Mouse (Mus musculus): Measurements from ENCODE around the gene Mob3a. TPM values are rescaled to one million over a fixed set of nuclear protein-coding genes. Genes with fewer than 3 reads are reported as not detected.
A peak's percentile ranks its signal among the peaks of the same experiment; 100 is the strongest.

The Mob3a gene
- polyA plus RNA-seq, 1 experiment from 2014 or later: 27.4 TPM

GRCm38 (mm10) chr10:80703643-80704042 is 1.9 kb upstream of the Mob3a start:
- peaks cover 12% of the 10 kb centered on the region for H3K36me3 ChIP-seq (ENCODE audit: control insufficient read depth, insufficient read depth)
- WGBS (ENCODE audit: insufficient replicate concordance): 82% methylated on average over 5 of the region's 5 CpGs
- no peaks in the 10 kb centered on the region for H3K9me3 ChIP-seq (replicated peaks; ENCODE audit: control insufficient read depth, low read length)
- peak overlapping the region; percentile 98; the same call in 1 of the 2 replicates for H3K27ac ChIP-seq (ENCODE audit: low read length)
- peak overlapping the region; percentile 72 for H3K4me3 ChIP-seq (ENCODE audit: low read depth, low read length)
- no peak for ATAC-seq (ENCODE audit: low read depth)
- H3K4me2 ChIP-seq (ENCODE audit: low read depth, low read length): peak overlapping the region; percentile 99
- H3K4me1 ChIP-seq (ENCODE audit: control insufficient read depth, low read depth, low read length): peaks cover 48% of the 10 kb centered on the region
- no peaks in the 10 kb centered on the region for H3K27me3 ChIP-seq (ENCODE audit: control insufficient read depth, insufficient read depth, low read depth, low read length)
- peak overlapping the region; percentile 74 for H3K9ac ChIP-seq (ENCODE audit: low read depth, low read length)

DNA sequence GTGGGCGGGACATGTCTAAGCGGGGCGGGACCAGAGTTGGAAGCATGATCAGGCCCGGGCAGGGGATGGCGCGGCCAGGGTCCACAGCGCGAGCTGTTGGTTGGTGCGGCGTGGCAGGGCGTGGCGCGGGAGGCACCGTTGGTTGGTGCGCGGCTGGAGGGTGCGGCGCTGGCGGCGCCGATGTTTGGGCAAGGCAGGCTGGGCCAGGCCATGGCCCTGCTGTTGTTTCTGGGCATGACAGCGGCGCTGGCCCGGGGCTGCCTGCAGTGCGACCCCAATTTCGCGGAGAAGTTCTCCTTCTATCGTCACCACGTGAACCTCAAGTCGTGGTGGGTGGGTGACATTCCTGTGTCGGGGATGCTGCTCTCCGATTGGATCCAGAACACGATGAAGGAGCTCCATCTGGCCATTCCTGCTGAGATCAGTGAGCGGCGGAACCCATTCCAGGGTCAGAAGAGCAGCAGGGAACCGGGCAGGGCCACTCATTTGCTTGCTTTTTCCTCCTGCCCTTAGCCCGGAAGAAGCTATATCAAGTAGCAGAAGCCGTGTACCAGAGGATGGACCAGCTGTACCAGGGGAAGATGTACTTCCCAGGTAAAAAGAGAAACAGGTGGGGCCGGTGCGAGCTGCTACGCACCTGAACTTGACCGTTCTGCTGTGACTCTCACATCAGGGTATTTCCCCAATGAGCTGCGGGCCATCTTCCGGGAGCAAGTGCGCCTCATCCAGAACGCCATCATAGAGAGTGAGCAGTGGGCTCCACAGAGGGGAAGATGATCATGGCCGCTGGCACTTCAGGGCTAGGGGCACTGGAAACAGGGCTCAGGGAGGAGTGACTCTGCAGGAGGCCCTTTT is 986 bp upstream of the Mob3a start:
- WGBS (ENCODE audit: insufficient replicate concordance): 2% methylated on average over 47 of the region's 47 CpGs
- H3K9ac ChIP-seq (ENCODE audit: low read depth, low read length): peak overlapping the region; percentile 74
- peaks cover 3% of the 10 kb centered on the region for H3K36me3 ChIP-seq (ENCODE audit: control insufficient read depth, insufficient read depth)
- ATAC-seq (ENCODE audit: low read depth): peak; percentile 80
- H3K9me3 ChIP-seq (replicated peaks; ENCODE audit: control insufficient read depth, low read length): no peaks in the 10 kb centered on the region
- no peaks in the 10 kb centered on the region for H3K27me3 ChIP-seq (ENCODE audit: control insufficient read depth, insufficient read depth, low read depth, low read length)
- peak overlapping the region; percentile 72 for H3K4me3 ChIP-seq (ENCODE audit: low read depth, low read length)
- H3K4me1 ChIP-seq (ENCODE audit: control insufficient read depth, low read depth, low read length): peaks cover 57% of the 10 kb centered on the region
- H3K27ac ChIP-seq (ENCODE audit: low read length): peak overlapping the region; percentile 98
- peak overlapping the region; percentile 99 for H3K4me2 ChIP-seq (ENCODE audit: low read depth, low read length)

DNA sequence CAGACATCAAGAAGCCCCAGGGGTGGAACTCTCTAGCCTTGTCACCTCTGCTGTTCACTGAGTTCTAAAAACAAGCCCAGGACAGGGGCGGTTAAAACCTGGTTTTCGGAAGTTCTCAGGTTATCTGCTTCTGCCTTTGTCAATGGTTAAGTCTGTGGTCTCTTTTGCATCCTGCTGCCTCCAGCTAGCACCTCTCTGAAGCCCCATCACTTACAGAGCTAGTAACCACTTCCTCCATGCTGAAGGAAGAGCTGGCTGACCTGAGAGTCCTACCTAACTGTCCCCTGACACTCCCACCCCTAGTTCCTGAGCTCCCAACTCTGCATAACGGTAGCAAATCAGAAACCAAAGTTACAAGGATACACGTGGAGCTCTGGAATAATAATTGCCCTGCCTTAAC is 1.0 kb downstream of the Mob3a start:
- Histone ChIP-seq H3K4me1 (ENCODE audit: control insufficient read depth, low read depth, low read length) (peaks cover 77% of the 10 kb centered on the region), H3K27me3 (ENCODE audit: control insufficient read depth, insufficient read depth, low read depth, low read length) (no peaks in the 10 kb centered on the region), H3K9ac (ENCODE audit: low read depth, low read length) (peak overlapping the region; percentile 64), H3K27ac (ENCODE audit: low read length) (peak overlapping the region; percentile 98), H3K4me2 (ENCODE audit: low read depth, low read length) (peak overlapping the region; percentile 99), H3K36me3 (ENCODE audit: control insufficient read depth, insufficient read depth) (no peaks in the 10 kb centered on the region), H3K4me3 (ENCODE audit: low read depth, low read length) (peak overlapping the region; percentile 72), H3K9me3 (replicated peaks; ENCODE audit: control insufficient read depth, low read length) (no peaks in the 10 kb centered on the region)
- 4% methylated on average over 4 of the region's 4 CpGs for WGBS (ENCODE audit: insufficient replicate concordance)
- no peak for ATAC-seq (ENCODE audit: low read depth)

DNA sequence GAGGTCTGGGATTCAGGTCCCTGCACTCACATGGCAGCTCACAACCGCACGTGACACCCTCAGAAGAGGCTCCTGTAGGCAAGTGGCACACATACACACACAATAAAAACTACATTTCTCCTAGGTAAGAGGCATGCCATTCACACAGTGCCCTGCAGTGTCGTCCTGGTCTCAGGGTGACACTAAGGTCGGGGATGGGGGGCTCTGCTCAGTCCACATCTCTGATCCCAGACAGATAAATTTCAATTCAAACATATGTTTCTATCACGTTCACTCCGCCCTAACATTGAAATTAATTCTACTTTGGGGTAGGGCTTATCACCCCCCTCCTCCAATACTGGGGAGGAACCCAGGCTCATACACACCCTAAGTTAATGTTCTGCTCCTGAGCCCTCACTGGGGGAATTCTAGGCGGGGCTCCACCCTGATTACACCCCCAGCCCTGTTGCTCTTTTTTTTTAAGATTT is 1.7 kb downstream of the Mob3a start:
- Histone ChIP-seq H3K4me1 (ENCODE audit: control insufficient read depth, low read depth, low read length) (peaks cover 81% of the 10 kb centered on the region), H3K9ac (ENCODE audit: low read depth, low read length) (peak overlapping the region; percentile 3; the same call in 1 of the 2 replicates), H3K4me2 (ENCODE audit: low read depth, low read length) (peak overlapping the region; percentile 99), H3K9me3 (replicated peaks; ENCODE audit: control insufficient read depth, low read length) (no peaks in the 10 kb centered on the region), H3K36me3 (ENCODE audit: control insufficient read depth, insufficient read depth) (no peaks in the 10 kb centered on the region), H3K27me3 (ENCODE audit: control insufficient read depth, insufficient read depth, low read depth, low read length) (no peaks in the 10 kb centered on the region), H3K27ac (ENCODE audit: low read length) (peak overlapping the region; percentile 98), H3K4me3 (ENCODE audit: low read depth, low read length) (peak overlapping the region; percentile 72)
- no peak for ATAC-seq (ENCODE audit: low read depth)
- 39% methylated on average over 7 of the region's 7 CpGs for WGBS (ENCODE audit: insufficient replicate concordance)

DNA sequence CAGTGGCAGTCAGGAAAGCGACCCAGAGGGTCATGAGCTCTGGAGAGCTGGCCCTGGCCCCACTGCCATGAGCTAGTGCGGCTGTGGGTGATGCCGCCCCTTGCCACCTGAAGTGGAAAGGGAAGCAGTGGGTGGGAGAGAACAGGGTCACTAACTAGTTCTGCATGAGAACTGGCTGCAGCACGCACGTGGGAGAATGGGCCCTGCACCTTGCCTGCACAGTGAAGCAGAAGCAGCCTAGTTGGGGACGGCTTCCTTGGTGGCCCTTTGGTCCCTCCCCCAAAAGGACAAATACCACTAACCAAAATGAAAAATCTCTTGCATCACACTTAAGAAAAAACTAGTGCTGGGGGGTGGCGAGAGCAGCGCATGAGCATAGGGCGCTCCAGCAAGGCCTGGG is 3.2 kb downstream of the Mob3a start:
- Histone ChIP-seq H3K4me2 (ENCODE audit: low read depth, low read length) (peak overlapping the region; percentile 71), H3K27ac (ENCODE audit: low read length) (peak overlapping the region; percentile 91), H3K9ac (ENCODE audit: low read depth, low read length) (peak overlapping the region; percentile 60)

DNA sequence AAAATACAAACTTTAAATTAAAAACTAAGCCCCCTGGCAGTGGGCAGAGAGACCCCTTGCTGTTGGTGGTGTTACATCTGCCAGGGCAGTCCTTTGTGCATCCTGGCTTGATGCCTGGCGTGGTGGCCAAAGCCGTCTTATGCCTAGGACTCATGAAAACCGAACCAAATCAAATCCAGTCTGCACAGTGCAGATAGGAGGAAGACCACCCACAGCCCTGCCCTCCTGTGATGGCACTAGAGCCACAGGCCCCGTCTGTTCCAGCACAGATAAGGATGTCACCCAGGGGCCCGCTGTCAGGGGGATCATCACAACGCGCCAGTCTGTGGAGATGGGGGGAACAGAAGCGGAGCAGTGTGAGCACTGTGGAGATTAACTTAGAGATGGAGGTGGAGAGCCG is 4.0 kb downstream of the Mob3a start:
- no peaks in the 10 kb centered on the region for H3K9me3 ChIP-seq (replicated peaks; ENCODE audit: control insufficient read depth, low read length)
- H3K9ac ChIP-seq (ENCODE audit: low read depth, low read length): peak overlapping the region; percentile 60
- peak overlapping the region; percentile 71 for H3K4me2 ChIP-seq (ENCODE audit: low read depth, low read length)
- no peaks in the 10 kb centered on the region for H3K36me3 ChIP-seq (ENCODE audit: control insufficient read depth, insufficient read depth)
- peaks cover 89% of the 10 kb centered on the region for H3K4me1 ChIP-seq (ENCODE audit: control insufficient read depth, low read depth, low read length)
- ATAC-seq (ENCODE audit: low read depth): peak; percentile 58
- H3K27me3 ChIP-seq (ENCODE audit: control insufficient read depth, insufficient read depth, low read depth, low read length): no peaks in the 10 kb centered on the region
- peak overlapping the region; percentile 91 for H3K27ac ChIP-seq (ENCODE audit: low read length)
- peak overlapping the region; percentile 41 for H3K4me3 ChIP-seq (ENCODE audit: low read depth, low read length)
- WGBS (ENCODE audit: insufficient replicate concordance): 19% methylated on average over 9 of the region's 9 CpGs

More for the DNA sequence above, 3.2 kb downstream of the Mob3a start:
- Histone ChIP-seq H3K4me1 (ENCODE audit: control insufficient read depth, low read depth, low read length) (peaks cover 89% of the 10 kb centered on the region), H3K9me3 (replicated peaks; ENCODE audit: control insufficient read depth, low read length) (no peaks in the 10 kb centered on the region), H3K4me3 (ENCODE audit: low read depth, low read length) (peak overlapping the region; percentile 41), H3K36me3 (ENCODE audit: control insufficient read depth, insufficient read depth) (no peaks in the 10 kb centered on the region), H3K27me3 (ENCODE audit: control insufficient read depth, insufficient read depth, low read depth, low read length) (no peaks in the 10 kb centered on the region)
- 53% methylated on average over 9 of the region's 9 CpGs for whole genome bisulfite sequencing (ENCODE audit: insufficient replicate concordance)
- no peak for ATAC-seq (ENCODE audit: low read depth)

DNA sequence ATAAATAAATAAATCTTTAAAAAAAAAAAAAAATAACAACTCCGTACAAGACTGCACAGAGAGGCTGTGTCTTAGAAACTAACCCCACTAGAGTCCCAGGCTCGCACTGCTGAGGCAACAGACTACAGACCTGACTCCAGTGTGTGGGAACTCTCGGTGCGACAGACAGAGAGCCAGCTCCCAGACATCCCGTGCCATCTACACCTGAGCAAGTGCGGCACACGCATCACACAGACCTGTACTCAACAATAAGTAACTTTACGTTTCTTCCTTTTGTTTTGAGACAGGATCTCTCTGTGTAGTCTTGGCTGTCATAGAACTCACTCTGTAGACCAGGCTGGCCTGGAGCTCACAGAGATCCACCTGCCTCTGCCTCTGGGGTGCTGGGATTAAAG is 4.4 kb downstream of the Mob3a start:
- H3K4me3 ChIP-seq (ENCODE audit: low read depth, low read length): peak overlapping the region; percentile 41
- H3K27me3 ChIP-seq (ENCODE audit: control insufficient read depth, insufficient read depth, low read depth, low read length): no peaks in the 10 kb centered on the region
- H3K9me3 ChIP-seq (replicated peaks; ENCODE audit: control insufficient read depth, low read length): no peaks in the 10 kb centered on the region
- no peak for ATAC-seq (ENCODE audit: low read depth)
- peak overlapping the region; percentile 71 for H3K4me2 ChIP-seq (ENCODE audit: low read depth, low read length)
- H3K4me1 ChIP-seq (ENCODE audit: control insufficient read depth, low read depth, low read length): peaks cover 91% of the 10 kb centered on the region
- 0 out of 2 replicates have a peak overlapping the region, but pooled peaks have one; percentile 19 for H3K9ac ChIP-seq (ENCODE audit: low read depth, low read length)
- 67% methylated on average over 8 of the region's 8 CpGs for WGBS (ENCODE audit: insufficient replicate concordance)
- no peaks in the 10 kb centered on the region for H3K36me3 ChIP-seq (ENCODE audit: control insufficient read depth, insufficient read depth)
- H3K27ac ChIP-seq (ENCODE audit: low read length): peak overlapping the region; percentile 66

DNA sequence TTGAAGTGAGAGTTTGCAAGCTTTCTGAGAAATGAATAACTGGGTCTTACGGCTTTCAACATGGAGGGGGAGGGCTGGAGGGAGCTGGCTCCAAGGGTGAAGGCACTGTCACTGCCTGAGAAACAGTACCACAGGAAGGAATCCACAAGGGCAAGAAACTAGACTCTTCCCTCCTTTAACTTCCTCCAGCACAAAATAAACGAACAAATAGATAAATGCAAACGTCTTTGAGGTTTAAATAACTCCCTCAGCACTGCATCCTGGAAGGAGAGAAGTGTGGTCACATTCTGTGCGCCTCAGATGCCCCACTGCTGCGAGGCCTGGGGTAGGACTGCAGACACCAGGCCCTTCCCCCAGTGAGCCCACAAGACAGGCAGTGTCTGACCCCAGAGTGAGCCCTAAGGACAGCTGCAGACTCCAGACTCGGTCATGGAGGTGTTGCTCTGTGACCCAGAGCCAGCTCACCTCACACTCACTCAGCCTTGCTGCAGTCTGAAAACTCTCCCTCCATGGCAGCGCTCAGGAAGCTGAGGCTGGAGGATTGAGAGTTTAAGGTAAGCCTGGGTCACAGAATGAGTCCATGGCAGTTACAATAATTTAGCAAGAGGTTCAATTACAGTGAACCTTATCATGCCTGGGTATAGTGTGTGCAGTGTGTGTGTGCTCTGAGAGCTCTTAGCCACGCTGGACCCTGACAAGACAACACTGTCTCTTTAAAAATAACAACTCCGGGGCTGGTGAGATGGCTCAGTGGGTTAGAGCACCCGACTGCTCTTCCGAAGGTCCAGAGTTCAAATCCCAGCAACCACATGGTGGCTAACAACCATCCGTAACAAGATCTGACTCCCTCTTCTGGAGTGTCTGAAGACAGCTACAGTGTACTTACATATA is 5.0 kb downstream of the Mob3a start:
- peak overlapping the region; percentile 83 for H3K27ac ChIP-seq (ENCODE audit: low read length)

More for the DNA sequence above, 5.0 kb downstream of the Mob3a start:
- H3K9ac ChIP-seq (ENCODE audit: low read depth, low read length): peak overlapping the region; percentile 1; the same call in 1 of the 2 replicates
- WGBS (ENCODE audit: insufficient replicate concordance): 23% methylated on average over 11 of the region's 12 CpGs
- H3K4me1 ChIP-seq (ENCODE audit: control insufficient read depth, low read depth, low read length): peaks cover 97% of the 10 kb centered on the region
- H3K9me3 ChIP-seq (replicated peaks; ENCODE audit: control insufficient read depth, low read length): no peaks in the 10 kb centered on the region
- no peaks in the 10 kb centered on the region for H3K27me3 ChIP-seq (ENCODE audit: control insufficient read depth, insufficient read depth, low read depth, low read length)
- H3K4me2 ChIP-seq (ENCODE audit: low read depth, low read length): peak overlapping the region; percentile 2; the same call in 1 of the 2 replicates
- H3K4me3 ChIP-seq (ENCODE audit: low read depth, low read length): no peak overlapping the region
- no peaks in the 10 kb centered on the region for H3K36me3 ChIP-seq (ENCODE audit: control insufficient read depth, insufficient read depth)
- ATAC-seq (ENCODE audit: low read depth): no peak

Measured in liver, embryonic 16.5 days (tissue).